22 mouse cellular contexts compared by ENCODE assay signal in the genomic region with DNA sequence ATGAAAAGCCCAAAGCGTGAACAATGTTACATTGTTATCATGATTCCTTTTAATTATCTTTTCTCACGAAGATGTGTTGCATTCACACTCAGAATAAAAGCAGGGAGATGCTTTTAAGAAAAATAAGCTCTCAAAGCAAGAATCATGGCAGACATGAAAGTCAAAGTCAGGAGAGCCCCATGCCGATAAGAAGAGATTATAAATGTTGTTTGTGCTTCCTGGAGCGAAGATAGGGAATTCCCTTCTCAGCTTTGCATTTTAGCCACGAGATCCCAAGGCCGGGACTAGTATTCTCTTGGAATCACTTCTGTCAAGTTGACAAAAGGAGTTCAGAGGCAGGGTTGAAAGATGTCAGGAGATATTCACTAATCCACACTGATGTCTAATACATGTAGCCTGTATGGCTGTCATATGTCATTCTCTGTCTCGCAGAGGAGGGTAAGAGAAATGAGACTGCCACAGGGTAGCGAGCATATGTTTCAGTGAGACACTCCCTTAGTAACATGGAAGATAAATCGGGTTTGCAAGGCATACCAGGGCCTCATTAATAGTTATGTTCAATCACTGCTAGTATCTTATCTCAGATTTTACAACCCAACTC. TPM values are rescaled to one million over a fixed set of nuclear protein-coding genes. Genes with fewer than 3 reads are reported as not detected.
DNase-seq lines count a peak whose midpoint lies in the region; ATAC-seq and TF ChIP-seq lines count a peak whose summit lies in the region.
"Had no signal": no experiment of that assay in that cellular context is flagged by ENCODE, and none has a peak within 500 bp of the region (broad histone marks: within the 10 kb centered on the region; RNA-seq: fewer than 3 reads in every experiment).

No protein-coding gene starts in this region.

- H3K27ac ChIP-seq in heart, embryonic 11.5 days (ENCODE audit: low read depth, low read length) = no peak overlapping the region
- peak overlapping the region; percentile 18; the same call in 1 of the 2 replicates for H3K27ac ChIP-seq in hindbrain, embryonic 12.5 days
- peak overlapping the region; percentile 52; the same call in 1 of the 2 replicates for H3K27ac ChIP-seq in midbrain, embryonic 14.5 days (replicated peaks; ENCODE audit: low read depth, low read length)
- H3K27ac ChIP-seq in kidney, embryonic 15.5 days = no peak overlapping the region
- H3K27ac ChIP-seq: heart, embryonic 10.5 days; limb, embryonic 13.5 days; liver, embryonic 15.5 days had no signal

- ATAC-seq in heart, embryonic 11.5 days (replicated peaks; ENCODE audit: insufficient number of reproducible peaks, low FRiP score, low TSS enrichment) = no peak
- peak; percentile 52; the same call in 1 of the 2 replicates for ATAC-seq in hindbrain, embryonic 12.5 days (ENCODE audit: low FRiP score)
- ATAC-seq in midbrain, embryonic 14.5 days (ENCODE audit: low FRiP score, low TSS enrichment) = peak; percentile 76; the same call in 1 of the 2 replicates
- no peak for ATAC-seq in kidney, embryonic 15.5 days (replicated peaks; ENCODE audit: low FRiP score)

- H3K4me2 ChIP-seq in heart, embryonic 11.5 days = 0 out of 2 replicates have a peak overlapping the region, but pooled peaks have one; percentile 4
- H3K4me2 ChIP-seq in hindbrain, embryonic 12.5 days (replicated peaks) = no peak overlapping the region
- H3K4me2 ChIP-seq in midbrain, embryonic 14.5 days (ENCODE audit: low read length) = peak overlapping the region; percentile 34
- no peak overlapping the region for H3K4me2 ChIP-seq in kidney, embryonic 15.5 days
- H3K4me2 ChIP-seq: limb, embryonic 13.5 days; liver, embryonic 15.5 days had no signal

- TF ChIP-seq POLR2A in brain, embryonic 14.5 days (IDR thresholded peaks at IDR 0.05; ENCODE audit: borderline replicate concordance, extremely low read depth, insufficient read depth, insufficient read length, poor library complexity, severe bottlenecking) = no peak

- DNase-seq in heart, postnatal 14 days = no peak
- DNase-seq in brain, embryonic 14.5 days (ENCODE audit: low read depth) = peak; percentile 80
- DNase-seq in midbrain, embryonic 14.5 days = peak; percentile 68
- no peak for DNase-seq in thymus, postnatal 10 days (ENCODE audit: low spot score in 2 of 2)
- DNase-seq in adrenal gland, postnatal 36 days = no peak
- DNase-seq: cerebellum, adult 11 months; cerebellum, postnatal 25 days; heart, postnatal 4 days; kidney, adult 2 months; kidney, postnatal 36 days; layer of hippocampus, adult 9-11 months; lung, postnatal 10 days; right cerebral cortex, adult 18-20 months; thymus, adult 2 months had no signal

- intact Hi-C loops in heart, postnatal 14 days (cut with DNase I) = no loop called here

- no peaks in the 10 kb centered on the region for H3K9me3 ChIP-seq in heart, embryonic 11.5 days (replicated peaks; ENCODE audit: control insufficient read depth, low read length)
- no peaks in the 10 kb centered on the region for H3K9me3 ChIP-seq in hindbrain, embryonic 12.5 days (replicated peaks)
- H3K9me3 ChIP-seq in midbrain, embryonic 14.5 days (ENCODE audit: control insufficient read depth, low read length) = no peaks in the 10 kb centered on the region
- H3K9me3 ChIP-seq in kidney, embryonic 15.5 days (replicated peaks) = no peaks in the 10 kb centered on the region
- H3K9me3 ChIP-seq: heart, embryonic 10.5 days; limb, embryonic 13.5 days; liver, embryonic 15.5 days; megakaryocyte, embryonic 14.5 days had no signal

- TF ChIP-seq CTCF in brain, embryonic 14.5 days (IDR thresholded peaks at IDR 0.05; ENCODE audit: borderline replicate concordance, extremely low read depth, insufficient read depth, insufficient read length) = no peak

- H3K36me3 ChIP-seq in heart, embryonic 11.5 days (ENCODE audit: control insufficient read depth, insufficient read depth, low read length) = no peaks in the 10 kb centered on the region
- no peaks in the 10 kb centered on the region for H3K36me3 ChIP-seq in hindbrain, embryonic 12.5 days
- no peaks in the 10 kb centered on the region; the same call in 1 of the 2 replicates for H3K36me3 ChIP-seq in midbrain, embryonic 14.5 days (ENCODE audit: control insufficient read depth, insufficient read depth, low read length)
- H3K36me3 ChIP-seq in kidney, embryonic 15.5 days = peaks cover 18% of the 10 kb centered on the region
- H3K36me3 ChIP-seq: liver, embryonic 15.5 days had no signal

- peaks cover 17% of the 10 kb centered on the region for H3K4me1 ChIP-seq in heart, embryonic 11.5 days (ENCODE audit: control insufficient read depth, insufficient read depth, low read length)
- peaks cover 35% of the 10 kb centered on the region for H3K4me1 ChIP-seq in hindbrain, embryonic 12.5 days
- H3K4me1 ChIP-seq in midbrain, embryonic 14.5 days (ENCODE audit: control insufficient read depth, insufficient read depth, low read length) = peaks cover 56% of the 10 kb centered on the region
- H3K4me1 ChIP-seq in kidney, embryonic 15.5 days = peaks cover 14% of the 10 kb centered on the region
- H3K4me1 ChIP-seq: liver, embryonic 15.5 days had no signal

- 36% methylated on average over 9 of the region's 9 CpGs for WGBS in heart, embryonic 11.5 days (ENCODE audit: insufficient replicate concordance)
- 44% methylated on average over 9 of the region's 9 CpGs for WGBS in hindbrain, embryonic 12.5 days
- 10% methylated on average over 9 of the region's 9 CpGs for WGBS in midbrain, embryonic 14.5 days
- 68% methylated on average over 9 of the region's 9 CpGs for WGBS in kidney, embryonic 15.5 days

- no peak overlapping the region for H3K9ac ChIP-seq in heart, embryonic 11.5 days (ENCODE audit: low read depth, low read length)
- H3K9ac ChIP-seq in hindbrain, embryonic 12.5 days = no peak overlapping the region
- H3K9ac ChIP-seq in midbrain, embryonic 14.5 days (replicated peaks; ENCODE audit: low read length) = no peak overlapping the region
- no peak overlapping the region for H3K9ac ChIP-seq in kidney, embryonic 15.5 days
- H3K9ac ChIP-seq: limb, embryonic 13.5 days; liver, embryonic 15.5 days had no signal

- H3K4me3 ChIP-seq in heart, embryonic 11.5 days (ENCODE audit: low read depth, low read length) = no peak overlapping the region
- no peak overlapping the region for H3K4me3 ChIP-seq in hindbrain, embryonic 12.5 days
- H3K4me3 ChIP-seq in midbrain, embryonic 14.5 days (replicated peaks; ENCODE audit: low read depth, low read length) = no peak overlapping the region
- no peak overlapping the region for H3K4me3 ChIP-seq in kidney, embryonic 15.5 days (replicated peaks)
- H3K4me3 ChIP-seq: erythroblast, embryonic 14.5 days; heart, embryonic 10.5 days; limb, embryonic 13.5 days; liver, embryonic 15.5 days; megakaryocyte, embryonic 14.5 days had no signal

- H3K27me3 ChIP-seq in heart, embryonic 11.5 days (ENCODE audit: control insufficient read depth, insufficient read depth, low read length) = no peaks in the 10 kb centered on the region
- H3K27me3 ChIP-seq in hindbrain, embryonic 12.5 days = no peaks in the 10 kb centered on the region
- no peaks in the 10 kb centered on the region for H3K27me3 ChIP-seq in midbrain, embryonic 14.5 days (ENCODE audit: control insufficient read depth, insufficient read depth, low read length)
- no peaks in the 10 kb centered on the region for H3K27me3 ChIP-seq in kidney, embryonic 15.5 days
- H3K27me3 ChIP-seq: limb, embryonic 13.5 days; liver, embryonic 15.5 days; megakaryocyte, embryonic 14.5 days had no signal

RNA-seq across cellular contexts. Expression of a gene that starts 42.5 kb away (rescaled TPM):
- polyA plus RNA-seq in heart, embryonic 11.5 days (2014; fragmentation: Nextera tagmentation; extraction: Ambion mirVana) = 37.3 and 38.7 TPM in 2 replicates
- 10 to 100 TPM; 73.0 to 77.0 TPM for total RNA-seq in heart, postnatal 14 days (2021)
- polyA plus RNA-seq in brain, embryonic 14.5 days (2012; rRNA removed) = 237 and 262 TPM in 2 replicates
- polyA plus RNA-seq in hindbrain, embryonic 12.5 days (2016; fragmentation: Nextera tagmentation; extraction: Ambion mirVana) = 98.1 and 121 TPM in 2 replicates
- polyA plus RNA-seq in midbrain, embryonic 14.5 days (2014; fragmentation: Nextera tagmentation; extraction: Ambion mirVana) = 142 and 160 TPM in 2 replicates
- 62.1 and 64.6 TPM in 2 replicates for polyA plus RNA-seq in kidney, embryonic 15.5 days (2015; fragmentation: Nextera tagmentation; extraction: Ambion mirVana)
- total RNA-seq in adrenal gland, postnatal 36 days (2021) = 10 to 100 TPM; 71.9 to 94.9 TPM

Comparison
In these comparisons a context has a peak if more than half of its experiments do, and no peak if none do; other contexts are left out.
1. ATAC-seq: peak in hindbrain, embryonic 12.5 days (single experiment) and midbrain, embryonic 14.5 days (single experiment); none in heart, embryonic 11.5 days (single experiment) and kidney, embryonic 15.5 days (single experiment).
2. H3K27ac ChIP-seq: peak in hindbrain, embryonic 12.5 days (single experiment) and midbrain, embryonic 14.5 days (single experiment); none in heart, embryonic 11.5 days (single experiment) and kidney, embryonic 15.5 days (single experiment).
3. H3K4me2 ChIP-seq: peak in heart, embryonic 11.5 days (single experiment) and midbrain, embryonic 14.5 days (single experiment); none in hindbrain, embryonic 12.5 days (single experiment) and kidney, embryonic 15.5 days (single experiment).
4. DNase-seq: peak in brain, embryonic 14.5 days (single experiment) and midbrain, embryonic 14.5 days (single experiment); none in heart, postnatal 14 days (0 of 2), thymus, postnatal 10 days (0 of 2) and adrenal gland, postnatal 36 days (0 of 2).